Mouse (Mus musculus): Measurements from ENCODE around the gene Eid3.

DNA sequence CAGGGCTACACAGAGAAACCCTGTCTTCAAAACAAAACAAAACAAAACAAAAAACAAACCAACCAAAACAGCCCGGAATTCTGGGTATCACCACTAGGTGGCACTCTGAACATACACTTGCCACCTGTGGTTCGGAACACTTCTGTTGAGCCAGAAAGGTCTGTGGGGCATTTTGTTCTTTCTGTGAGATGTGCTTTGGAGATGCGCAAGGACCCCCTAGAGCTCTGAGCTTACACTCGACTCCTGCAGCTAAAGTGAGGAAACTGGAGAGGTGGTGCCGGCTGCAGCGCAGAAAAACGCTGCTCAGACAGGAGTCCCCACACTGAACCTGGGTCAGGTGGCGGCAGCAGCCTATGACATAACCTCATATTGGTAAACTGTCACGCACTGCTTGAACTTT lies 43.0 kb downstream of the Eid3 start:
- TF ChIP-seq CTCF (IDR thresholded peaks at IDR 0.05; ENCODE audit: low read depth) (peak; percentile 92), EP300 (IDR thresholded peaks at IDR 0.05; ENCODE audit: low read depth) (no peak)

Data from liver, postnatal 0 days (tissue).